Mouse (Mus musculus) myocyte (in vitro differentiated cells): ENCODE results near the gene Cers6. TPM values are rescaled to one million over a fixed set of nuclear protein-coding genes. Genes with fewer than 3 reads are reported as not detected.

Experiments
- H3K27me3 ChIP-seq: one replicate; pipeline ENCODE4 v1.6.1; 2011; ENCODE audit not compliant: control insufficient read depth, insufficient read depth, insufficient read length
- H3K36me3 ChIP-seq: one replicate; pipeline ENCODE4 v1.6.1; 2011; ENCODE audit not compliant: control insufficient read depth, insufficient read depth
- H3K4me2 ChIP-seq: one replicate; pipeline ENCODE4 v1.6.1; 2011; ENCODE audit warnings: low read depth, control low read depth
- H3K4me3 ChIP-seq: one replicate; pipeline ENCODE4 v1.5.1; 2011; ENCODE audit warnings: mild to moderate bottlenecking, control low read depth, moderate library complexity
- H3K79me2 ChIP-seq: one replicate; pipeline ENCODE4 v1.6.1; 2011; ENCODE audit not compliant: control insufficient read depth, insufficient read depth
- H3ac ChIP-seq: one replicate; pipeline ENCODE4 v1.6.1; 2011; ENCODE audit not compliant: control insufficient read depth, insufficient read length
- CEBPB ChIP-seq: IDR thresholded peaks from 2 replicates; pipeline ENCODE4 v1.6.1; 2011; ENCODE audit warnings: mild to moderate bottlenecking, moderate library complexity; ENCODE audit not compliant: poor library complexity, insufficient read depth, severe bottlenecking
- E2F4 ChIP-seq: IDR thresholded peaks from one replicate; pipeline ENCODE4 v1.6.1; 2011; ENCODE audit warnings: mild to moderate bottlenecking, control low read depth, moderate library complexity; ENCODE audit not compliant: insufficient read depth
- MAX ChIP-seq: IDR thresholded peaks from one replicate; pipeline ENCODE4 v1.6.1; 2011; ENCODE audit warnings: low read depth, mild to moderate bottlenecking, control low read depth
- MYOD1 ChIP-seq, 3 experiments: IDR thresholded peaks; one replicate each; pipeline ENCODE4 v1.6.1; 2011; ENCODE audit warnings: control low read depth in 2 of 3, low read depth in 2 of 3, mild to moderate bottlenecking in 2 of 3, moderate library complexity in 1 of 3; ENCODE audit not compliant: insufficient read length in 2 of 3, control insufficient read depth in 1 of 3
- MYOG ChIP-seq, 3 experiments: IDR thresholded peaks; one replicate each; pipeline ENCODE4 v1.6.1; 2011; ENCODE audit warnings: control low read depth in 2 of 3, low read depth in 2 of 3, mild to moderate bottlenecking in 2 of 3; ENCODE audit not compliant: insufficient read length in 2 of 3, control insufficient read depth in 1 of 3, insufficient read depth in 1 of 3
- POLR2A ChIP-seq: IDR thresholded peaks from one replicate; pipeline ENCODE4 v1.6.1; 2011; ENCODE audit warnings: low read depth, mild to moderate bottlenecking, control low read depth, moderate library complexity; ENCODE audit not compliant: insufficient read length
- POLR2AphosphoS2 ChIP-seq: IDR thresholded peaks from one replicate; pipeline ENCODE4 v1.6.1; 2011; ENCODE audit warnings: low read depth, control low read depth; ENCODE audit not compliant: insufficient read length
- REST ChIP-seq: IDR thresholded peaks from one replicate; pipeline ENCODE4 v1.6.1; 2011; ENCODE audit warnings: mild to moderate bottlenecking, control low read depth, moderate library complexity; ENCODE audit not compliant: insufficient read depth, insufficient read length
- SRF ChIP-seq: IDR thresholded peaks from one replicate; pipeline ENCODE4 v1.6.1; 2011; ENCODE audit warnings: low read depth; ENCODE audit not compliant: control insufficient read depth, insufficient read length
- TCF12 ChIP-seq: IDR thresholded peaks from one replicate; pipeline ENCODE4 v1.6.1; 2011; ENCODE audit warnings: mild to moderate bottlenecking, control low read depth; ENCODE audit not compliant: poor library complexity, insufficient read depth, severe bottlenecking
- TCF3 ChIP-seq: IDR thresholded peaks from one replicate; pipeline ENCODE4 v1.6.1; 2011; ENCODE audit warnings: low read depth, control low read depth; ENCODE audit not compliant: insufficient read length
- USF1 ChIP-seq: IDR thresholded peaks from one replicate; pipeline ENCODE4 v1.6.1; 2011; ENCODE audit warnings: low read depth, mild to moderate bottlenecking, control low read depth, moderate library complexity
- polyA plus RNA-seq: library from polyadenylated mRNA; unstranded; fragments of >200 nt; fragmentation: generic; extraction: Trizol; gene quantifications from one replicate; pipeline ENCODE4 v1.2.1, GENCODE M21; 2012; ENCODE audit warnings: missing spikeins

Cers6 gene
- polyA plus RNA-seq, 1 experiment = 16.5 TPM

DNA sequence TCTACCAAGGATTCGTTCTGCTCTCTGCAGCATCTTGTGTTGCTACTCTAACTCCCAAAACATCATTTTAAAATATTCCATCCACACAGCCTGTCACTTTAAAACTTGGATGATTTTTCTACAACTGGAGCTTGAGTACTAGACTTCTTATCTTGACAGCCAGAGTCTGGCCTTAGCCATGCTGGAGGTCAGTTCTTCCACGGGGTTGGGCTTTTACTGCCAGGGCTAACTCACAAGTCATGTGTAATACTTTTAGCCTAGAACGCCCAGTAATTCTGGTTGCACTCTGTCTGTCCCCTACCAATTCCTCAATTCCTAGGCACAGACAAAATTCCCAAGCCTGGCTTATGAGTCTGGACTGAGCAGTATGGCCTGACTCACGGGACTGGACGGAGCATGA, 88.5 kb downstream of the Cers6 start:
- Histone ChIP-seq H3ac (no peak overlapping the region), H3K4me3 (no peak overlapping the region), H3K79me2 (peaks cover 6% of the 10 kb centered on the region), H3K4me2 (no peak overlapping the region), H3K27me3 (no peaks in the 10 kb centered on the region), H3K36me3 (peaks cover 21% of the 10 kb centered on the region)
- TF ChIP-seq E2F4 (no peak), USF1 (no peak), SRF (no peak), MYOG (IDR thresholded peaks at IDR 0.05; ENCODE audit: control insufficient read depth in 1 of 3, insufficient read depth in 1 of 3, insufficient read length in 2 of 3, low read depth in 2 of 3) (no peak), CEBPB (no peak), POLR2AphosphoS2 (no peak), MYOD1 (IDR thresholded peaks at IDR 0.05; ENCODE audit: control insufficient read depth in 1 of 3, insufficient read length in 2 of 3, low read depth in 2 of 3) (no peak), POLR2A (no peak), TCF12 (no peak), TCF3 (no peak), MAX (no peak), REST (no peak)

DNA sequence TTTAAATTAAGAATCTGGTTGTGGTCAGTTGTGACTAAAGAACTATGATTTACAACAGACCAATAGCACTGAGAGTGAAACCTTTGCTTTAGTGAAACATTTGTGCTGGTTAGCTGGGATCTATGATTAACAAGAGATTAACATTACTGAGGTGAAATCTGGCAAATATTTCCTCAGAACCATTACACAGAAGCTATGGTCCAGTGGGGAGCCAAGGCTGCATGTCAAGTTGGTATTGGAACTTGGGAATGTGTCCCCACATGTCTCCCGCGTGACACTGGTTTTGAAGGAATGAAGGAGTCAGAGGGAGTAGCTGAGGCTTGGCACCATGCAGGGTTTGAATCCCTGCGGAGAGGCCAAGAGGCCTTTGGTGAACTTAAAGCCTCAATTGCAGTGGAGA, 90.5 kb downstream of the Cers6 start:
- no peak overlapping the region for H3K4me3 ChIP-seq
- TF ChIP-seq POLR2A (no peak), TCF3 (no peak), REST (no peak), MYOD1 (IDR thresholded peaks at IDR 0.05; ENCODE audit: control insufficient read depth in 1 of 3, insufficient read length in 2 of 3, low read depth in 2 of 3) (no peak), SRF (no peak), MAX (no peak), POLR2AphosphoS2 (no peak), CEBPB (no peak), TCF12 (no peak), E2F4 (no peak), USF1 (no peak), MYOG (IDR thresholded peaks at IDR 0.05; ENCODE audit: control insufficient read depth in 1 of 3, insufficient read depth in 1 of 3, insufficient read length in 2 of 3, low read depth in 2 of 3) (no peak)
- peaks cover 21% of the 10 kb centered on the region for H3K36me3 ChIP-seq
- no peak overlapping the region for H3ac ChIP-seq
- no peak overlapping the region for H3K4me2 ChIP-seq
- peaks cover 7% of the 10 kb centered on the region for H3K79me2 ChIP-seq
- no peaks in the 10 kb centered on the region for H3K27me3 ChIP-seq

DNA sequence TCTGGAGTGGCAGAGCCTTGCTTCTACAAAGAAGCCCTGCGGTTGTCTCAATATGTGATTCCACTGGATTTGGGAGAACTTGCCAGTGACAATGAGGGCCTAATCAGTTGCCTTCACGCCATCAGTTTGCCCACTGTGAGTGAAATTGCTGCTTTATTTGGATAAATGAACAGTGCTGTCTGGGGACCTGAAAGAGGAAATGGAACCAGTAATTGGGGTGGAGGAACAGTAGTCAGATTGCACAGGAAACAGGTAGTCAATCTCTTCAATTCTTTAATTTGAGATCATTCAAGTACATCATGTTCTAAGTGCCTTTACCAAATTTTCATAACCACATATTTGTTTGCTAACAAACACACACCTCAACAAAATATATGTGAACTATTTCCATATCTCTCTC, 92.4 kb downstream of the Cers6 start:
- Histone ChIP-seq H3K27me3 (no peaks in the 10 kb centered on the region), H3K36me3 (peaks cover 10% of the 10 kb centered on the region), H3K4me2 (no peak overlapping the region), H3ac (no peak overlapping the region), H3K4me3 (no peak overlapping the region), H3K79me2 (peaks cover 7% of the 10 kb centered on the region)
- no peak for TF ChIP-seq TCF12
- no peak for TF ChIP-seq CEBPB
- TF ChIP-seq POLR2A = no peak
- TF ChIP-seq POLR2AphosphoS2 = no peak
- TF ChIP-seq MAX = no peak
- TF ChIP-seq REST = no peak
- TF ChIP-seq MYOD1 (IDR thresholded peaks at IDR 0.05; ENCODE audit: control insufficient read depth in 1 of 3, insufficient read length in 2 of 3, low read depth in 2 of 3) = no peak
- no peak for TF ChIP-seq TCF3
- no peak for TF ChIP-seq MYOG (IDR thresholded peaks at IDR 0.05; ENCODE audit: control insufficient read depth in 1 of 3, insufficient read depth in 1 of 3, insufficient read length in 2 of 3, low read depth in 2 of 3)
- no peak for TF ChIP-seq E2F4
- no peak for TF ChIP-seq USF1
- TF ChIP-seq SRF = no peak

DNA sequence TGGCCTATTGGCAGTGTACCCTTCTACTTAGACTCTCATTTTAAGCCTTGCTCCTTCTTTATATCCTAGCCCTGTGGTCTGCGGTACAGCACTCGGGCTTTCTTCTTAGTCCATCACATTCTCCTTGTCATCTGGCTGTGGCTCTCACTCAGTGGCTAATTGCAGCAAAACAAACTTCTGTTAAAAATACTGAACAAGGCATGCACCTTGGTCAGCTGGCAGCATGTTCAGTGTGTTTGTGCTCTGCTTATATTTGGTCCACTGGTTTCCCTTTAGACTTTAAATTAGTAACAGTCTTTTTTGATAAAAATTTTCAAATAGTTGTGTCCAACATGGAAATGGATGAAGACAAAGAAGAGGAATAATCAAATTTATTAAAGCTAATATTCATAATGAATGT, 94.3 kb downstream of the Cers6 start:
- Histone ChIP-seq H3K36me3 (peaks cover 4% of the 10 kb centered on the region), H3K4me2 (no peak overlapping the region), H3K4me3 (no peak overlapping the region), H3K79me2 (peaks cover 7% of the 10 kb centered on the region), H3K27me3 (no peaks in the 10 kb centered on the region), H3ac (no peak overlapping the region)
- TF ChIP-seq E2F4 (no peak), POLR2AphosphoS2 (no peak), CEBPB (no peak), REST (no peak), SRF (no peak), MYOD1 (IDR thresholded peaks at IDR 0.05; ENCODE audit: control insufficient read depth in 1 of 3, insufficient read length in 2 of 3, low read depth in 2 of 3) (no peak), POLR2A (no peak), USF1 (no peak), MYOG (IDR thresholded peaks at IDR 0.05; ENCODE audit: control insufficient read depth in 1 of 3, insufficient read depth in 1 of 3, insufficient read length in 2 of 3, low read depth in 2 of 3) (no peak), TCF3 (no peak), MAX (no peak), TCF12 (no peak)
